Mouse (Mus musculus): Measurements from ENCODE around the gene Slc10a1. TPM values are rescaled to one million over a fixed set of nuclear protein-coding genes. Genes with fewer than 3 reads are reported as not detected.

Slc10a1 gene
- polyA plus RNA-seq, 1 experiment, result 0.38 TPM

- TF ChIP-seq POLR2A (IDR thresholded peaks at IDR 0.05; ENCODE audit: low read depth, low read length), result no peak
- no peak for TF ChIP-seq CTCF (conservative IDR thresholded peaks at IDR 0.05; ENCODE audit: insufficient read depth, insufficient read length, low read depth, low read length)
- no peaks in the 10 kb centered on the region for H3K4me1 ChIP-seq (ENCODE audit: control insufficient read depth, insufficient read depth, low read length)
- H3K27ac ChIP-seq (ENCODE audit: insufficient read depth, low read depth, low read length), result no peak overlapping the region
- DNase-seq, result no peak
- H3K27me3 ChIP-seq (replicated peaks; ENCODE audit: control insufficient read depth, insufficient read depth, low read length), result no peaks in the 10 kb centered on the region
- no peak overlapping the region for H3K4me3 ChIP-seq (ENCODE audit: insufficient read depth, low read depth, low read length)
- 83% methylated on average over 3 of the region's 3 CpGs for WGBS
- no peaks in the 10 kb centered on the region for H3K36me3 ChIP-seq (ENCODE audit: control insufficient read depth, insufficient read depth, low read length)
Observed at GRCm38 (mm10) chr12:80988286-80988685, 19.8 kb upstream of the Slc10a1 start.

GRCm38 (mm10) chr12:80986628-80987027 is 18.1 kb upstream of the Slc10a1 start:
- Histone ChIP-seq H3K4me1 (ENCODE audit: control insufficient read depth, insufficient read depth, low read length) (no peaks in the 10 kb centered on the region), H3K36me3 (ENCODE audit: control insufficient read depth, insufficient read depth, low read length) (no peaks in the 10 kb centered on the region), H3K4me3 (ENCODE audit: insufficient read depth, low read depth, low read length) (no peak overlapping the region), H3K27ac (ENCODE audit: insufficient read depth, low read depth, low read length) (no peak overlapping the region), H3K27me3 (replicated peaks; ENCODE audit: control insufficient read depth, insufficient read depth, low read length) (no peaks in the 10 kb centered on the region)
- TF ChIP-seq CTCF (conservative IDR thresholded peaks at IDR 0.05; ENCODE audit: insufficient read depth, insufficient read length, low read depth, low read length) (no peak), POLR2A (IDR thresholded peaks at IDR 0.05; ENCODE audit: low read depth, low read length) (no peak)
- 77% methylated on average over 4 of the region's 4 CpGs for WGBS
- DNase-seq, result no peak

DNA sequence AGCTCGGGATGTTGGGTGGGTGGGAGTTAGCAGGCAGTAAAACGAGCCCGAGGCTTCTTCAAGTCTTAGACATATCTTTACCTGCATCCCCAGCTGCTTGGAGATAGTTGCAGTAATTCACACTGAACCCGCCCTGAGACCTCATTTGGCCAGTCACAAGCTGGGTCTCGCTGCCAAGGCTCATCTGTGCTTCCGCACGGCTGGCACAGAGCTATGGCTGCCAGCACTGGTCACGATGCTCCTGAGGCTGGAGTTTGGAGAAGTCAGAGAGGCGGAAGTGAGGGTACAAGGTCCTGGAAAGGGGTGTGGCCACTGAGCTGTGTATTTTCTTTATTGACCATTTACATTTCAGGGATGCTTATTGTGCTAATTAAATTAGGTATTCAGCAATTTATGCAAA is 15.2 kb upstream of the Slc10a1 start:
- no peaks in the 10 kb centered on the region for H3K36me3 ChIP-seq (ENCODE audit: control insufficient read depth, insufficient read depth, low read length)
- TF ChIP-seq POLR2A (IDR thresholded peaks at IDR 0.05; ENCODE audit: low read depth, low read length) (no peak), CTCF (conservative IDR thresholded peaks at IDR 0.05; ENCODE audit: insufficient read depth, insufficient read length, low read depth, low read length) (no peak)
- no peak for DNase-seq
- H3K27me3 ChIP-seq (replicated peaks; ENCODE audit: control insufficient read depth, insufficient read depth, low read length), result no peaks in the 10 kb centered on the region
- 43% methylated on average over 9 of the region's 9 CpGs for WGBS
- no peaks in the 10 kb centered on the region for H3K4me1 ChIP-seq (ENCODE audit: control insufficient read depth, insufficient read depth, low read length)
- H3K27ac ChIP-seq (ENCODE audit: insufficient read depth, low read depth, low read length), result no peak overlapping the region
- H3K4me3 ChIP-seq (ENCODE audit: insufficient read depth, low read depth, low read length), result no peak overlapping the region

DNA sequence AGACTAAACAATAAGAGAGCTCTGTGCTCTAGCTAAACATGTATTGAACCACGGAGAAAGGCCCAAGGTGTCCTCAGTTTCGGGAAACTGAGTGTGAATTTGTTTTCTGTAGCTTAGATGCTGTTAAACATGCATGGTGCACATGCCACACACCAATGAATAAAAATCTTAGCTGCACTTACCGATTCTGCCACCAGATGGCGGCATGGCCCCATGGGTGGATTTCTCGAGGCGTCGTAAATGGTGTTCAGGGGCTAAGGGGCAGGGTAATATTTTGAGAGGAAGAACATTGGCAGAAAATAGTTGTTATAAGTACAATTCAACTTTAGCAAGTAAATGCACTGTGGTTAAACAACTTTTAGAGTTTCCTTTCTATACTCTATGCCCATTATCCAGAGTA is 13.8 kb upstream of the Slc10a1 start:
- no peaks in the 10 kb centered on the region for H3K36me3 ChIP-seq (ENCODE audit: control insufficient read depth, insufficient read depth, low read length)
- no peak overlapping the region for H3K27ac ChIP-seq (ENCODE audit: insufficient read depth, low read depth, low read length)
- peak; percentile 95 for TF ChIP-seq CTCF (conservative IDR thresholded peaks at IDR 0.05; ENCODE audit: insufficient read depth, insufficient read length, low read depth, low read length)
- no peak for TF ChIP-seq POLR2A (IDR thresholded peaks at IDR 0.05; ENCODE audit: low read depth, low read length)
- no peak overlapping the region for H3K4me3 ChIP-seq (ENCODE audit: insufficient read depth, low read depth, low read length)
- WGBS, result 1% methylated on average over 7 of the region's 7 CpGs
- no peaks in the 10 kb centered on the region for H3K27me3 ChIP-seq (replicated peaks; ENCODE audit: control insufficient read depth, insufficient read depth, low read length)
- peak; percentile 62 for DNase-seq
- no peaks in the 10 kb centered on the region for H3K4me1 ChIP-seq (ENCODE audit: control insufficient read depth, insufficient read depth, low read length)

DNA sequence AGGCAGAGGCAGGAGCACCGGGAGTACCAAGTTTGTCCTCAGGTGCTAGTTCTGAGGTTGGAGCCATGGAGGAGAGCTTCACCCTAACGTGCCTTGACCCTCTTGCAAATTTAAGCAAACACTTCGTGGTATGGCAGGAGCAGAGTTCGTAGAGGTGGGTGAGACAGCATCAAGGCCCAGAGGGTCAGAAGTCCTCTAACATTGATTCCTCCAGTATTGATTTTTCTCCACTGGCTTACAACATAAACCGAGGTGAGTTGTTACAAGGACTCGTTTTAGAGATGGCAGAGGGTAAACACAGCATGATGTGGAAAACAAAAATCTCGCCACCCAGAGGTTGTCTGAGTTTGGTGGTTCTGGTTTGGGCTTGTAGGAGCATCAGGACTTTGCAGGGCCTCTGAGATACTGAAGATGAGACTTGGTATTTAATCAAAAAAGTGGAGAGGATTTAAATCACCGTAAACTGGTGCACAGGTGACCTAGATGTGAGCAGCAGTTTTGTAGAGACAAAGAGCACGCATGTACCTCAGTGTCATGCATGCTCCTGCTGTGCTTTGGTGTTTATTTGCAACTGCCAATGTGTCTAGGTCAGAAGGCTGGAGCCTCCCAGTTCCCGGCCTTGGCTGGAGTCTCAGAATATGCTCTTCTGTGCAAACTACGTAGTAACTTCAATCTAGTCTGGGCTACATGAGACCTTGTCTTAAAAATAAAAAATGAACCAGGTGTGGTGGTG is 7.6 kb upstream of the Slc10a1 start:
- TF ChIP-seq POLR2A (IDR thresholded peaks at IDR 0.05; ENCODE audit: low read depth, low read length) (no peak), CTCF (conservative IDR thresholded peaks at IDR 0.05; ENCODE audit: insufficient read depth, insufficient read length, low read depth, low read length) (no peak)
- whole genome bisulfite sequencing, result 88% methylated on average over 11 of the region's 11 CpGs
- Histone ChIP-seq H3K36me3 (ENCODE audit: control insufficient read depth, insufficient read depth, low read length) (no peaks in the 10 kb centered on the region), H3K27me3 (replicated peaks; ENCODE audit: control insufficient read depth, insufficient read depth, low read length) (no peaks in the 10 kb centered on the region; the same call in 1 of the 2 replicates), H3K27ac (ENCODE audit: insufficient read depth, low read depth, low read length) (no peak overlapping the region), H3K4me1 (ENCODE audit: control insufficient read depth, insufficient read depth, low read length) (no peaks in the 10 kb centered on the region), H3K4me3 (ENCODE audit: insufficient read depth, low read depth, low read length) (no peak overlapping the region)
- no peak for DNase-seq

DNA sequence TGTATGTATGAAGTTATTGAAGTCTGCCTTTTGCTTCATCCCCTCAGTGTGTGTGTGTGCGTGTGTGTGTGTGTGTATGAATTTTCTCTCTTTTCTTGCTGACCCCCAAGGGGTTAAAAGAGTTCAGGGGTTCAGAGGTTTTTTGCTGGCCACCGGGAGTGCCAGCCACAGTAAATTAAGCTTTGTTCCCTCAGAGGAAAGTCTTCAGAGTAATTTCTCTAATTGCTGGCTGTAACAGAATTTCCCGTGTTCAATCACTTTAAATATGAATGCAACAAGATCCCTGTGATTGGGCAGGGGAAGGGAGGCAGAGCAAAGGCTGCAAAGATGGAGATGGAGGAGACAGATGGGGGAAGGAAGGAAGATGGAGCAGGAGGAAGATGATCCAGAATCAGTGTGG is 3.3 kb upstream of the Slc10a1 start:
- H3K36me3 ChIP-seq (ENCODE audit: control insufficient read depth, insufficient read depth, low read length), result no peaks in the 10 kb centered on the region
- no peak for DNase-seq
- no peak overlapping the region for H3K27ac ChIP-seq (ENCODE audit: insufficient read depth, low read depth, low read length)
- 0 out of 2 replicates have a peak, but pooled peaks cover 6% of the 10 kb centered on the region for H3K4me1 ChIP-seq (ENCODE audit: control insufficient read depth, insufficient read depth, low read length)
- WGBS, result 20% methylated on average over 3 of the region's 3 CpGs
- H3K4me3 ChIP-seq (ENCODE audit: insufficient read depth, low read depth, low read length), result no peak overlapping the region
- H3K27me3 ChIP-seq (replicated peaks; ENCODE audit: control insufficient read depth, insufficient read depth, low read length), result no peaks in the 10 kb centered on the region; the same call in 1 of the 2 replicates
- TF ChIP-seq POLR2A (IDR thresholded peaks at IDR 0.05; ENCODE audit: low read depth, low read length) (no peak), CTCF (conservative IDR thresholded peaks at IDR 0.05; ENCODE audit: insufficient read depth, insufficient read length, low read depth, low read length) (no peak)

DNA sequence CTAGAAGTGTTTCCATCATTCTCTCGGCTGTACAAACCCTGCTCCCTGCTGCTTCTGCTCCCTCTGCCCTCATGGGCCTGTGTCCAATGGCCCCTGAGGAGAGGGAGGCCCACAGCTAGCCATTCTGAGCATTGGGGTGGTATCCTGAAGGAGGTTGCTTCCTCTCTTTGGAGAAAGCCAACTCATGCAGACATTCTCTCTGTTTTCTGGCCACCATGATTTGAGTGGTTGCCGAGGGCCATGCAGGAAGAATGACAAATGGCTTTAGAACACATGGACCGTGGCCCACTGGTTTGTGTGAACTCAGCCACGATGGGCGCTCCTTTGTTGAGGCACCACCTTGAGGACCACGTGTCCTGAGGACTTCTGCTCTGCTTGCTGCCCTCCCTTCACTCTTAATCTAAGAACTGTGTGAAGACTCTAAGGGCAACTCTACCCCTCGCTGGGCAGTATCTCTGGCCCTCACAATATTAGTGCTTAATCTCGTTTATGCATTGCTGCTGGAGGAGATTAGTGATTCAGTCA is 1.7 kb upstream of the Slc10a1 start:
- no peak for DNase-seq
- no peaks in the 10 kb centered on the region; the same call in 1 of the 2 replicates for H3K27me3 ChIP-seq (replicated peaks; ENCODE audit: control insufficient read depth, insufficient read depth, low read length)
- no peak overlapping the region for H3K27ac ChIP-seq (ENCODE audit: insufficient read depth, low read depth, low read length)
- no peak for TF ChIP-seq POLR2A (IDR thresholded peaks at IDR 0.05; ENCODE audit: low read depth, low read length)
- no peak for TF ChIP-seq CTCF (conservative IDR thresholded peaks at IDR 0.05; ENCODE audit: insufficient read depth, insufficient read length, low read depth, low read length)
- WGBS, result 73% methylated on average over 8 of the region's 8 CpGs
- H3K36me3 ChIP-seq (ENCODE audit: control insufficient read depth, insufficient read depth, low read length), result no peaks in the 10 kb centered on the region
- H3K4me1 ChIP-seq (ENCODE audit: control insufficient read depth, insufficient read depth, low read length), result peaks cover 6% of the 10 kb centered on the region; the same call in 1 of the 2 replicates
- H3K4me3 ChIP-seq (ENCODE audit: insufficient read depth, low read depth, low read length), result no peak overlapping the region

Data from kidney, adult 2 months (tissue).